Mouse (Mus musculus) layer of hippocampus, postnatal 14 days (tissue): ENCODE measurements around the gene Fbxo31. TPM values are rescaled to one million over a fixed set of nuclear protein-coding genes. Genes with fewer than 3 reads are reported as not detected.
A peak's percentile ranks its signal among the peaks of the same experiment; 100 is the strongest.
"Not testable (repeated sequence)": the region's sequence is repeated elsewhere in the genome, so short reads cannot be mapped to it uniquely, and the experiment has no call there.

Source experiments
- DNase-seq, 2 experiments: peaks; one replicate each; pipeline ENCODE4 v3.0.0; 2021 to 2022; ENCODE audit warnings: low spot score in 2 of 2, mixed read lengths in 1 of 2
- long read RNA-seq, 2 experiments: library from polyadenylated mRNA; stranded (forward); transcript quantifications; one replicate each; pipeline ENCODE4 v2.0.0; 2021
- total RNA-seq, 2 experiments: library from RNA; stranded (reverse); gene quantifications; 2 replicates each; pipeline ENCODE4 v1.2.3; 2021

Fbxo31 gene
- 10 to 100 TPM; 81.3 to 98.2 TPM for total RNA-seq
- long read RNA-seq, experiment 1, full-length matches to known transcripts, result 147 of 185 reads
- long read RNA-seq, experiment 1, partial matches to known transcripts, result 8 of 185 reads
- long read RNA-seq, experiment 1, other reads (novel, unspliced or antisense), result 30 of 185 reads
- long read RNA-seq, experiment 2, full-length matches to known transcripts, result 158 of 214 reads
- long read RNA-seq, experiment 2, partial matches to known transcripts, result 42 of 214 reads
- long read RNA-seq, experiment 2, other reads (novel, unspliced or antisense), result 14 of 214 reads

DNA sequence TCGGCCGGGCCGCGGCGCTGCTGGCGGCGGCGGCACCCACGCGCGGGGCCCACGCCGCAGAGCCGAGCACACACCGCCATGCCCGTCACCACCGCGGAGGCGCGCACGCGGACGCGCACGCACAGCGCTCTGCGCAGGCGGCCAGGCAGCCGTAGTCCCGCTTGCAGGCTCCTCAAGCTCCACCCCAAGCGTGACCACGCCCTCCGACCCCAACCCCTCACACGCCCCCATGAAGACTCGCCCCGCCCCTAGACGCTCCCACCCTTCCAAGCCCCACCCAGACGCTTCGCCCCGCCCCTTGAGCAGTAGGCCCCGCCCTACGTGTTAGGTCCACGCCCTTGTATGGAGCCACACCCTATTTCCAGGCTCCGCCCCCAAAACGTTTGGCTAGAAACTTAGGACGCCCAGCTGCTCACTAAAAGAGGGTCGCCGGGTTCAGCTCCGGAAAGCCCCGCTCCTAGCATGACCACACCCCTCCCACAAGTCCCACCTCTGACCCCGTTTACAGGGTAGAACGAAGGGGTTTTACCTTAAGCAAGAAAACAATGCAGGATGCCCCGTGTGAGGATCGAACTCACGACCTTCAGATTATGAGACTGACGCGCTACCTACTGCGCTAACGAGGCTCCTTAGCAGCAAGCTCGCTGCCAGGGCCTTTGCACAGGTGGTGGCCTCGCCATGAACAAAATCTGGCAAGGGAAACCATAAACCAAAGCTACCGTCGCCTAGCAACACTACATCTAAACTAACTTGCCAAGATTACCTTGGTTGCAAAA lies at the start of gene Fbxo31:
Fbxo31 (minus strand) TSS at position 131 of the 776 bp plus-strand sequence.
- DNase-seq, result peak; percentile 93

DNA sequence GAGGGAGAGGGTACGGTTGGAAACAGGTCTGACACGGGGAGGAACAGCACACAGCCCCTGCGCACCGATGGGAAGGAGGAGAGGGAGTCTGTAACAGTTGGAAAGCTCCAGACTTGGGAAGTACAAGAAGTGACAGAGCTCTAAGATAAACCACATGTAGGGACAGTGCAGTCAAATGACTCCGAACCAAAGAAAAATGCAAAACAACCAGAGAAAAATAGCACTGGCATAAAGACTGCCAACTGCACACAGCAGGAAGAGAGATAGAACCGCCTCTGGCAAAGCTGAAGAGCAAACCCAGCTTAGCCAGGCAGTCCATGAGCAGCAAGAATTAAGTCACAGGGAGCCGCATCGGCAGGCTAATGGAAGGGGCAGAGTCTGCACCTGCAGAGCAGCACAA lies 44.4 kb upstream of the Fbxo31 start:
- DNase-seq, result no peak

DNA sequence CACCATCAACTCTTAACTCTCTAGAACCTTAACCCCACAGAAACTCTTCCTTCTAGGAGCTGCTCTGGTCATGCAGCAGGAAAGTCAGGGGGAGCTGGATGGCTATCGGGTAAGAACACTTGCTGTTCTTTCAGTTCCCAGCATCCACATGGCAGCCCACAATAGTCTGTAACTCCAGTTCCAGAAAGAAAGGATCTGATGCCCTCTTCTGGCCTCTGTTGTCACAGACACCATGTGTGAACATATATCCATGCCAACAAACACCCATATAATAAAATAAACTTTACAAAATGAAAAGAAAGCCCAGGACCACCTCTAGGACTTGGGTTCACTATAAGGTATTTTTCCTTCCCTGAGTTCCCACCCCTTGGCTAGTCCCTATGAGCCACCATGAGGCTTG lies 43.3 kb upstream of the Fbxo31 start:
- no peak for DNase-seq

DNA sequence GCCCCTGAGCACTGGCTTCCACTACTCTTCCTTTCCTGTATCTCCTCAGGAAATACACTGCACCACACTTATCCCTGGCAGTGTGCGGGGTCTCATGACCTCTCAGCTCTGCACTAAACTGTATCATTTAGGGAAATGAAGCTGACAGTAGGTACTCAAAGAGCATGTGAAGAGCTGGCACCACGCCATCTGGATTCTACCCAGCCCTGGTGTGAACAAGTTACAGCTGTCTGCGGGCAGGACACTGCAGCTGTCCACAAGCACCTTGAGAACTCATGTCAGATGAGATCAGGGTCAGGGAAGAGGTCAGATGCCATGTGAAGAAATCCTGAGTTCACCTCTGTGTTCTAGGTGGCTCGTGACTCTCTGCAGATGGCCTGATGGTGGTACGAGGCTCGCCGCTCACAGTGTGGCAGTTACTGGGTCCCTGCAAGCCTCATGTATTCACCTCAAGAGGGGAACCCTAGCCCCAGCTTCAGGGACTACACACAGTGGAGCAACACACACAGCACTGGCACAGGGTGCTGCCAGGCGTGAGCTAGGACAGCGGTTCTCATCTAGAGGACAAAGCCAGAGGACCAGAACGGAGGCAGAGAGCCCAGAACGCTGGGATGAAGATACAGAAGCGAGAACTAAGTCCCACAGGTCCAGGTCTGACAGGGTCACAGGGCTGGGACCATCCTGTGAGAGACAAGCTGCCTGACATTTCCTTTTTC lies 42.4 kb upstream of the Fbxo31 start:
- no peak for DNase-seq

DNA sequence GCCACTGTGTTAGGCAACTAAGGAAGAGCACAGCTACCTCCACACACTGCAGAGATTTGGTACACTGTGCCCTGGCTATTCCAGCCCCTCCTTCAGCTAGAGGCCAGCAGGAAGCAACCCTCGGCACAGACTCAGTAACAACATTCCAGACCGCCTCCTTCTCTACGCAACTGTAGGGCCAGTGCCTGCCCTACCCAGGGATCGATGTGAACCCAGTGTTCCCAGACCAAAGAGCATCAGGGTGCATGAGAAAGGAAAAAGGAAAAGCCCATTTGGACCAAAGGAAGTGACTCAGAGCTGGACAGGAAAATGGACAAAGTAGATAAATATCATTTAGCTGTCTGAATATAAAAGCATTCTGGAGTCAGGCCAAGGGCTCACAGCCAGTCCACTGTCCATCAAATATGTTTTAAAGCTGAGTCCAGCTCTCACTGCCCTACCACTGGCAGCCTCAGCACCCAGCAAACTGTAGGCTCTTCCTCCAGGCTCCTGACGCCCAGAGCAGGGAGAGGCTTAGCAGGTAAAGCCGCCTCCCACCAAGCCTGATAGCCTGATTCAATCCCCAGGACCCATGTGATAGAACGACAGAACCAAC lies 40.9 kb upstream of the Fbxo31 start:
- DNase-seq, result no peak

DNA sequence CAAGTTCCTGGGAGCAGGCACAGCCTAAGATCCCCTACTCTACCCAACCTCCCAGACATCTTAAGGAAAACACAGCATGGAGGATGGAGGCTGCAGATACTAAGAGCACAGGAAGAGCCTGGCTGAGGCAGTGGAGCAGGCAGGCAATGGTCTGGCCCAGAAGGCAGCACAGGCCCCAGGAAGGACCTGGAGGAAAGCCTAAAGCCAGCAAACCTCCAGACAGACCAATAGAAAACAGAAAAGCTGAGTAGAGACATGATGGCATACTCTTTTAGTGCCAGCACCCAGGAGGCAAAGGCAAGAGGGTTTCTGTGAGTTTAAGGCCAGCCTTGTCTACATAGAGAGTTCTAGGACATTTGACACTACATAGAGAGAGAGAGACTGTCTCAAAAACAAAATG lies 34.8 kb upstream of the Fbxo31 start:
- DNase-seq, result no peak

DNA sequence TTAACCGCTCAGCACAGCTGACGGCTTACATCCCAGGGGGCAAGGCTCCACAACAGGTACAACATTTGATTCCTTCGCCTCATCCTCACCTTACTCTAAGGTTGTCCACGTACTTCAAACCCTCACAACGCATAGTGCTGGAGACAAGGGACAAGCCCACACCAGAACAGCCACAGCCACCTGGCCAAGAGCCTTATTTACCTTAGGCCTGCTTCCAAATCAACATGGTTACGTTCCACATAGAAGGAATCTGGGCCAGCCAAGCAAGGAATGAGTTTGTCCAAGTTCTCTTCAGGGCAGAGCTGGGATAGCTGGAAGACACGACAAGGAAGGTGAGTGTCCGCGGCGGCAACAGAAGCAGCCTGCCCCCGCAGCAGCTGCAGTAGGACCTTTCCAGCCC lies 31.3 kb upstream of the Fbxo31 start:
- DNase-seq, result no peak

DNA sequence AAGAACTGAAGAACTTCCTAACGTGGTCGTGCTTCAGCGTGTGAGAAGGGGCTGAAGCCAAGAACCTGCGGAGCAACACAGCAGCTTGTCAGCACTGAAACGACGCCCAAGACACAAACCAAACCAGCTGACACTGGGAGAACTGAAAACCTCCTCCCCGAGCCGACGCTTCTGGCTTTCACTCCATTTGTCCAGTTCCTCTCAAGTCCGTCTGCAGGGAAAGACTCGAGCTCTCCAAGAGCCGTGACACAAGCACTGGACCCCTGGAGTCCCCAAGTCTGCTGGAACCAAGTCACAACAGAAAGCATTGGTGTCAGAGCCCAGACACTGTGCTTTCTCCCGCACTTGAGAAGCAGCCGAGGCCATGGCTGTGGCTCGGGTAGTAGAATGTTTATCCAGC lies 30.6 kb upstream of the Fbxo31 start:
- no peak for DNase-seq

DNA sequence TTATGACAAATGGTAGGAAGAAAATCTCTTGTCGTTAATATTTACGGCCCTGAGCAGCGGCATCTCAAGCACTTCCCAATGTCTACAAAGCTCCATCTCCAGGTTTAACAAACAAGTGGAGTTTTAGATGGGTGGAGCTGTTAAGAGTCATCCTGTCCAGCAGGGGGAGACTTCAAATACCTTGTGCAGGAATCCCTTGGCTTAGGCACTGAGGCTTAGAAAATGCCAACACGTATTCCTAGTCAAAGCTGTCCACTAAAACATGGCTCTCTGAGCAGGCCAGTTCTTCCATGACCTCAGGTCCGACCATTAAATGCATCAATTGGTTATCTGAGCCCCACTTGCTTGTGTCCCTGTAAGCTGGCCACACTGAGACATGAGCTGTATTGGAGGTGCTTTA lies 29.1 kb upstream of the Fbxo31 start:
- DNase-seq, result no peak

DNA sequence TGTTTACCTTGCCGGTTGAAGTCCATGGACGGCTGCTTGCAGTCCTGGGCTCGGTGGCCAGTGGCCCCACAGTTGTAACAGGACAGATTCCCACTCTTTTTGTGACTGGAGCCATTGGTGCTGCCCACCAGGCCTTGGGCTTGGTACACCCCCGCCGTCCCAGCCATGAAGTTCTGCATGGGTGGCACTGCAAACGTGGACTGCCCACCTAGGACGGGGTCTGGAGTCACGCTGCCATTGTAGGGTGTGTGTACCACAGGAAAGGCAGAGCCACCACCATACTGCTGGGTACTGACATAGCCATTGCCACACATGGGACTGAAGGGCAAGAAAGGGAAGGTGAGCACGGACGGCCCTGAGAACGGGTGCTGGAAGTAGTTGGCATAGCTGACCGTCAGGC lies 25.2 kb upstream of the Fbxo31 start:
- no peak for DNase-seq

DNA sequence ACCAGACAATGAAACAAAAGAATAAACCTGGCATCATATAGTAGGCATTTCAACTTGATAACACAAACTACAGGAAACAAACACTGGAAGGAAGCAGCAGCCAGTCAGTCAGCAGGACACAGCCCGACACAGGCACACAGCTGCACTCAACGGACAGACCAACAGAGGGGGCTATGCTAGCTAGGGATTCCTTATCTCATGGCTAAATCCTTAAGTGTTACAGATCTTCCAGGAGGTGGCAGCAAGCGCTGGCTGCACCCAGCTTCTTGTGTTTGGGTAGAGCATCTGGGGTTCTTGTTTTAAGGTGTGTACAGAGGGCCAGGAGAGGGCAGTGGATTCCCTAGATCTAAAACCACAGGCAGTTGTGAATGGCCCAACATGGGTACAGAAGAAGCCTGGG lies 24.3 kb upstream of the Fbxo31 start:
- DNase-seq, result peak; percentile 66 to 76

DNA sequence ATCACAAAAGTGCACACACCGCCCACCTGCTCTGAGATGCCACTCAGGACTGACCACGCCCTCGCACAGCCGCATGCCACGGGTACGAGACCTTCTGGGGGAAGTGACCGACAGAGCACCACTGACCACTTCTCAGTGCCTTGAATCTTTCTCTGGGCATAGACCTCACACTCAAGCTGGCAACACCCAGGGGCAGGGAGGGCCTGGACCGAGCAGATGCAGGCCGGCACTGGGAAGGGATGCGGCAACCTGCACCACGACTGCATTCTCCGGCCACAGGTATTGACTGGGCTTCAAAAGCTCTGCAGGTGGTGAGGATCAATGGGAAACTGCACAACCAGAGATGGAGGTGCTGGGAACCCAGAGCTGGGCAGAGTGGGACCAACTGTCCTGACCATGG lies 23.8 kb upstream of the Fbxo31 start:
- no peak for DNase-seq

DNA sequence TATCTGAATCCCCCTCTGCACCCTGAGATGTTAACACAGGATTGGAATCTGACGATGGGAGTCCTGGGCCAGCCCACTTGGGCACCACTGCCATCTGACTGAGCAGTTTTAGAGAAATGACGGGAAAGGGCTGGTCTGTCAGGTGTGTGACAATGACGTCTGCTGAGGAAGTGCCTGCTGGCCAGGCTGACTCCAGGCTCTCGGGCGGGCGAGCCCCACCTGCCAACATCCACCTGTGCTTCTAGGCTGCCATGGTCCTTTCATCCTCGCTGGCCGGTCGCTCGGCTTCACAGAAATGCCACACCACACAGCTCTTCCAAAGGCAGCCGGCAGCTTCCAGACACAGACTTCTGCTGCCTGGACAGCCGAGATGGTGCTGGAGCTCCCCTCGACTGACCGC lies 21.2 kb upstream of the Fbxo31 start:
- DNase-seq, result no peak

DNA sequence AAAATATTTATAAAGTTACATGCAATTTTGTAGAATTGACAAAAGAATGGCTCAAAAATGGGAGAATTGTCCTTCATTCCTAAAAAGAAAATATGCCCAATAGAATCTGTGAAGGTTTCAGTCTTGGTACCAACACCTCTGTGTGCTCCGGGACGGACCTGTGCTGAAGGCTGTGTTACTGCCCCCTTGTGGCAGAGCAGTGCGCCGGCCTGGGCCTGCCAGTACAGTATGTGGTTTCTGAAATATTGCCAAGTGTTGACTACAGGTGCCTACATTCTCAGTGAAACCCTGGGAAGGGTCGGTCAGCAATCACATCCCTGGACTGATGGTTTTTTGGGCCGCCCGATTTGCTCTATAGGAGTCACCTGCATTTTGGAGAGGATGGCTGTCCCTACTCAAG lies 20.3 kb upstream of the Fbxo31 start:
- peak; percentile 67 to 83 for DNase-seq

DNA sequence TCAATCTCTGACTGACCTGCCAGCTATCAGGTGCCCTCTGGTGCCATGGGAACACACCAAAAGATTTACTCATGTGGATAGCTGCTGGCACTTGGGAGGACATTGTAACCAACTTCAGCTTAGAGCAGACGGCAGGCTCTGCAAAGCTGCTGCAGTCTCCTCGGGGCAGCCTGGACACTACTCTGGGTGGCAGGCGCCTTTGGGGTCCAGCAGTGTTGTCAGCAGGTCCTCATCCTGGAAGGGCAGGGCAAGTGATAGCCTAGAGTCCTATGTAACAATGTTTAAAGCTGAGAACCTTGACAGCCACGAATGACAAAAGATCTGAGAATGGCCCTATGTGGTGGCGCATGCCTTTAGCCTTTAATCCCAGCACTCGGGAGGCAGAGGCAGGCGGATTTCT lies 19.6 kb upstream of the Fbxo31 start:
- no peak for DNase-seq

DNA sequence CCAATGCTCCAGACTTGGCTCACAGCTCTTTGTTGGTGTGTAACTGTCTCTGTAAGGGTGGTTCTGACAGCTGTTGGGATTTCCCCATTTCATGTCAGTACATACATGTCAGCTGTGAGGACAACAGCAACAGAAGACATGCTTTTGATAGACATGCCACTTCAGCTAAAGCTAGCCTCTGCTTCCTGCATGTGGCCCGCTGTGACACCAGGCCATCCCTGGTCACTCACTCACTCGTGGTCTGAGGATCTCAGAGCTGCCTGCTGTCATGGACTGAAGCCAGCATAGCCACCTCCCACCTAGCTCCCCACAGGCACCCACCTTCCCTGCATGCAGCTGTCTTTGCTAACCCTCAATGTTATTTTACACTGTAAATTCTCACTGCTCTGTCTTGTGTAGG lies 18.9 kb upstream of the Fbxo31 start:
- DNase-seq, result not testable (repeated sequence)

DNA sequence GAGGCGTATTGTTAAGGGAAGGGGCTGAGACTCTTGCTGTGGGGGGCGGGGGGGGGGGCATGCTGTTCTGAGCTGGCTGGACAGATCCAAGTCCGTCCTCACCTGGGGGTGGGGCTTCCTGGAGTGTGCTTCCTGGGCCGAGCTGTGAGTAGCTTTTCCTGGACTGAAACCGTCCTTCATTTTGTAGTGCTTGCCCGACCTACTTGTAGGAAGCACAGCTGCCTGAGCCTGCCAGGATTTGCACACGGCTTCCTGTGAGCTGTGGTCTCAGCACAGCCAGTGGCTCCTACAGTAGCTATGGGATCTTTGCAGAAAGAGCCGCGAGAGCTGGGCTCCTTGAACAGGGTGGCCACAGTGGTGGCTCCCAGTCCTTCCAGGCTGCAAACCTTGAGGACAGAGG lies 15.4 kb upstream of the Fbxo31 start:
- DNase-seq, result no peak

DNA sequence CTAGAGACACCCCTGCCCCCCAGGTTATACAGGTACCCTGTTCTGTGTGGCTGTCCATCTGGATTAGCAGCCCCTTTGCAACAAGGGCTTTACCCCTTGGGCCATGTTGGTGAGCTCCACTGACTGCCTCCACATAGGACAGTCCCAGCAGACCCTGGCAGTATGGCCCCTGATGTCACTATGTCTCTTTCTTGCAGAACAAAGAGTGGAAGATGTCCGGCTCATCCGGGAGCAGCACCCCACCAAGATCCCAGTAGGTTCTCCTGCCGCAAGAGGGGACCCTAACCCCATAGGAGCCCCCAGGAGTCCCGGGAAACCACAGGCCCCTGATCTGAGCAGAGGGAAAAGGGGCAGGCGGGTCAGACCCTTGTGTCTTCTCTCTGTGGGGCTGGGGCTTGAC lies 14.7 kb upstream of the Fbxo31 start:
- DNase-seq, result no peak

DNA sequence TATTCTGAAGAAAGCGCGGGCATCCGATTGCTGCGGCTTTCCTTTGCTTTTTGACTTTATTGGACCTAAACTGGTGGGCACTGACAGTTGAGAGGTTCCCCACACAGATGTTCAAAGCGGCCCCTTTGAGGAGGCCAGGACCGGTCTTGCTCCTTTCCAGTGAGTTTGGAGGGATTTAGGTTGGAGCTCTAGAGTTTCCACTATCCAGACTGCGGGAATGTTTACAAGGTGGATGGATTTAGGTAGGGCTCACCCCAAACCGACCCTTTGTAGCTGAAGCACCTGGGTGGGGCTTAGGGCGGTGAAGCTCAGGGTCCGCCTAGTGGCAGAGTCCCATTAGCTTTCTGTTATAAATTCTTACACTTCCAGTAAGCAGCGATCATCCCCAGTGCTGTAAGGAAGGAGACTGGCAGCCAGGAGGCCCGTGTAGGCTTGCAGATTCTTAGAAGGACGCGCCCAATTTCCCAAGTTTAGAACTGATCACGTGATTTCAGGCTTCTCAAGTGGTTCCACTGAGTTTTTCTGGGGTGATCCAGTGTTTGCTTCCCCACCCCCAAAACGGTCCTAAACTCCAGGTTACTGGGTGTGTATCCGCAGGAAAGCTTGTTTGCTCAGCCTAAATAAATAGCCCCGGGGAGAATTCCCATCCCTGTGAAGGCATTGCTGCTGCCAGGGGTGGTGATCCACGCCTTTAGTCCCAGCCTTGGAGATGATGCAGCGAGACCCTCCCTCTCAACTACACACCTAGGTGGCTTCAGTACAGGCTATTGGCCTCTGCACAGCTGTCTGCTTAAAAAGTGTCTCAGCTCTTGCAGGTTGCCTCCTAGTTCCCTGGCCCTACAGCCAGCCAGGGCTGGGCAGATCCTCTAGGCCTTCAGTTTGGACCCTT lies 12.8 kb upstream of the Fbxo31 start:
- no peak for DNase-seq

DNA sequence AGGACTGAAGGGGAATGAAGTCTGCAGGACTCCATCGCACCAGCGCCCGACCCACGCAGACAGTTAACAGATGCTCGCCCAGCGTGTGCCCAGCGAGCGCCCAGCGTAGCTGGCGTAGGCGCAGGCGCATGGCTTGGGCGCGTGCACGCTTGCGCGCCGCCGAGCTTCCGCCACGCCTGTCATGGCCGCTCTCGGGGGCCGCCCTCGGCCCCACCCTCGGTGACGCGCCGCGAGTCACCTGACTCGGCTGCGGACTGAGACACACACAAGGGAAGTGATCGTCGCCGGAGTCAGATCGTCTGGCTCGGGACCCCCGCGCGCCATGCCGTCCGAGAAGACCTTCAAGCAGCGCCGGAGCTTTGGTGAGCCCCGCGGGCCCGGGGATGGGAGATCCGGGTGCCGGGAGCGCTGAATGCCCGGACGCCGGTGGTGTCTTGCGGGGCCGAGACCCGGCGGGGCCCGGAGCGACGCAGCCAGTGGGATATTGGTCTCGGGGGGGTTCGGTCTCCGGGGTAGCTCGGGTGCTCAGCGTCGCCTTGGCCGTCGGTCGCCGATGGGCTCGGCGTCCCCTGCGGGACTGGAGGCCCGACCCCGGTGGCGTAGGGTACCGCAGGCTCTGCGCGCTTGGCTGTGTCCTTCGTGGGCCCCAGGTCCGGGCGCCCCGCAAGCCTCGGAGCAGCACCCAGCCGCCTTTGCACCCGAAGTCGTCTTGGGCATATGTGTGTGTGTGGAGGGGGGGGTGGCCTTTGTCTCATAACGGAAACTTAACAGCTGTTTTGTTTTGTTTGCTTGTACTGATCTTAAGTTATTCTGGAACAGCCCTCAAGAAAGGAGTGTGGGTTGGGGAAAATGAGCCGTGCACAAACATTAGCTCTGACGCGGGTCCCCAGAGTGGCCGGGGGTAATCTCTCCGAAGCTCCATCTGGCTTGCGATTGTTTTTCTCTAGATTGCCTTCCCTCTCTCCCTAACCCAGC lies 11.9 kb upstream of the Fbxo31 start, which contains the start of gene Map1lc3b:
Map1lc3b (plus strand) TSS at position 159 of the 975 bp plus-strand sequence.
- DNase-seq, result peak; percentile 94 to 96
